Mouse (Mus musculus) lung, postnatal 0 days (tissue): ENCODE measurements around the gene Kpnb1.

Experiments used
- CTCF ChIP-seq: IDR thresholded peaks from 2 replicates; pipeline ENCODE4 v1.5.1; 2016; ENCODE audit warnings: antibody characterized with exemption, mild to moderate bottlenecking
- EP300 ChIP-seq: IDR thresholded peaks from 2 replicates; pipeline ENCODE4 v1.6.1; 2016; ENCODE audit warnings: antibody characterized with exemption, mild to moderate bottlenecking, control low read depth

DNA sequence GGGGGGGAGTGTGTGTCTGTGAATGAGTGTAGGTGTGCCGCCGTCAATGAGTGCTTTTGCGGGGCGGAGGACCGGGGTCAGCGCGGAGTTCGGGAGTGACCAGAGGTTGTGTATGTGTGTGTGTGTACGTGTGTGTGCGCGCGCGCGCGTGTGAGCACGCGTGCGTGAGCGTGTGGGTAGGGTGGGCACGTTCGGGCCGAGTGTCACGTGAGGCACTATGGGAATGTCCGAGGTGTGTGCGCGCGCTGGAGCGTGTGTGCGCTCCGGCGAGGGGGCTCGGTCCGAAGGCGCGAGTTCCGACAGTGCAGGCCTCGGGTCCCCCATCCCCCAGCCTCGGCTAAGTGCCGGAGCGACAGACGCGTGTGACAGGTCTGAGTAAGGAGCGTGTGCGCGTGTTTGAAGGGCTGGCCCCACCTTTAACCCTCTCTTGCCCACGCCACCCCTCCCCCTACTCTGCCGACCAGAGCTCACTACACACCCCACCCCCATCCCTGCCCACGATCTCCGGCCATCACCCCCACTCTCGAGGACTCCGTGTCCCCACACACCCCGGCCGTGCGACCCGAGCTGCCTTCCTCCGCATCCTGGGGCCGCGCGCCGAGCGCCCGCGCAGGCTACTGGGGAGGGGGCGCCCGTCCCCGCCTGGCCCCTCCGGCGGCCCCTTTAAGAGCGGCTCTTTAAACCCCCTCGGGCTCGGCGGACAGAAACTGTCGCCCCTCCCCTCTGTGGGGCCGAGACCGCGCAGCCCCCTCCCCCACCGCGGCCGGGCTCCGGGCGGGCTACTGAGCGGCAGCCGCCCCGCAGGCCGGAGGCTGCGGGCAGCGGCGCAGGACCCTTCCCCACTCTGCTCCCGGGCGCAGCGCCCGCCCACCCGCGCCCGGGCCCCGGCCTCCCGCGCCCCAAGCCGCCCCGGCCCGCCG is 37.0 kb downstream of the Kpnb1 start:
- no peak for TF ChIP-seq EP300
- TF ChIP-seq CTCF: no peak
